Mouse (Mus musculus): ENCODE data around the gene Kif1bp.
"Not testable (repeated sequence)": the region's sequence is repeated elsewhere in the genome, so short reads cannot be mapped to it uniquely, and the experiment has no call there.

Gene Kif1bp

DNA sequence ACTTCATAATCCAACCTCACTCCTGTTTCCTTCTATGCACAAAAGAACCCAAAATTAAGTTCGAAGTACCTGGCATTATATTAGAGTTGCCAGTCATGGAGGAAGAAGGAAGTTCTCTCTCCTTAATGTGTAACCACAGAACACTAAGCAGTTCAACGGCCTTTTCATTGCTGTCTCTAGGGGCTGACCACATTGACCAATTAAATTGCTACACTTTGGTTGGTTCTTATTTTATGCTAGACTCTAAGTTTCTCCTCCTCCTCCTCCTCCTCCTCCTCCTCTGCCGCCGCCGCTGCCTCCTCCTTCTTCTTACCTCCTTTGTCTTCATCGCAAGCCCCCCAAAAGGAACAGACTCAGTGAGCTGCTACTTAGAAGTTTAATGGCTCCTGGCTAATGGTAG is 66.7 kb downstream of the Kif1bp start:
- no peak for DNase-seq (ENCODE audit: low read depth, low spot score)

DNA sequence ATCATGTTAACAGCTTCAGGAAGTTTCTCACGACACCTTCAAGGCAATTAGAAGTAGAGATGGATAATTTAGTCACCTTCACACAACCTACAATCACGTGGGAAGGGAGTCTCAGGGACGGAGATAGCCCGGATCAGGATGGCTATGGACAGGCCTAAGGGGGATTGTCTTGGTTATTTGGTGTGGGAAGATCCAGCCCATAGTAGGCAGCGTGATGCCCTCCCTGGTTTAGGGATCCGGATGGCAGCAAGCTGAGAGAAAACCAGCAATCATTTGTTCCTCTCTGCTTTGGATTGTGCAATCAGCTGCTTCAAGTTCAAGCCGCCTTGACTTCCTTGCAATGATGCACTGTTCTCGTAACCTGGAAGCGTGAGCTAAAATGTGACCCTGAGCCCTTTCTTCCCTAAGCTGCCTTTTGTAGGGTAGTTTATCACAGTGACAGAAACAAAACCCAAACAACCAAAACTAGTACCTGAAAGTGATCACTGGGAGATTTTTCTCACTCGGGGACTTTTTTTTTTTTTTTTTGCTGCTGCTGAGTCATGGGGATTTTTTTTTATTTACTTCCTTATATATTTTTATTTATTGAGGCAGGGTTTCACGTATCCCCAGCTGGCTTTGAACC is 69.1 kb downstream of the Kif1bp start:
- DNase-seq (ENCODE audit: low read depth, low spot score) = no peak

DNA sequence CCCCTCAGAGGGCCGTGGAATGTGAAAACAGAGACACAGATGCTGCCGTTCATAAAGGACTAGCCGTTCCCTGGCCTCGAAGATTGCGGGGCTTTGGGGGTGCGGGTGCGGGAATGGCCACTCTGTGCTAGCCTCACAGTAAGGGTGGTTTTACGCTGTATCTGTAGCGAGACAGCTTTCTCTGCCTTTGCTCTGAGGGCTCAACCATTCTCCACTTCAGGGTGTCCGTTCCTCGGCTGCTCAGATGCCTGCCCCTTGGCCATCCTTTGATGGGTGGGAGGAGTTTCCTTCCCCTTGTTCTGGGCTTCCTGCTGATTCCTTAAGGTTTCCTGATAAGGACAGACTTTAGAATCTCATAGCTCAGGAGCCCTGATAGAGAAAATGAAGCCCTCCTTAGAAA is 69.8 kb downstream of the Kif1bp start:
- no peak for DNase-seq (ENCODE audit: low read depth, low spot score)

DNA sequence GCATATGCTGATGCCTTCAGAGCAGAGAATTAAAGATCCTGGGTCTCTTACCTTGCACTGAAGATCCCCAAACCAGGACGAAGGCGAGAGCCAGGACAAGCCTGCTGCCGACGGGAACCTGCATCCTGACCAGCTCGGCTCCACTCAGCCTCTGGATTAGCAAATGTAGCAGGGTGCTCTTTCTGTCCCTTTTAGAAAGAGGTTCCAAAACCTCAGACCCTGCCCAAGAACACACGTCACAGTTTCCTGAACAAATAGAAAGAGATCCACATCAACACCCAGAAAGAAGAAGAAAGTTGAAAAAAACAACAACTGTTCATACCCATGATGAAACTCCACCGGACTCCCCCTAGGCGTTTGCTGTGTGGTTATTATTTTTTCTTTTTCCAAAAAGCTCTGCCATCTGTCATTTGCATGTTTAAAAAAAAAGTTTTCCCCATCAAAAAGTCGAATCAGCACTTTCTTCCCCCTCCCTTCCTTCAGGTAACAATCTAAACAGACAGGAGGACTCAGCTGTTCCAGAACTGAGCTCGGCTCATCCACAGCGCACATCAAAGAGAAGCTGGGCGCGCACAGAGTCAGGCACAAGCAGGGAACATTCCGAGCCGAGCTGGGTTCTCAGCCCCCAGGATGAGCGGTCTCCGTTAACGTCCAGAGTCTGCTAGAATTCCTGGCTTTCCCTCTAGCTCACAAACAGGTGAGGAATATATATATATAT is 70.5 kb downstream of the Kif1bp start:
- DNase-seq (ENCODE audit: low read depth, low spot score) = no peak

DNA sequence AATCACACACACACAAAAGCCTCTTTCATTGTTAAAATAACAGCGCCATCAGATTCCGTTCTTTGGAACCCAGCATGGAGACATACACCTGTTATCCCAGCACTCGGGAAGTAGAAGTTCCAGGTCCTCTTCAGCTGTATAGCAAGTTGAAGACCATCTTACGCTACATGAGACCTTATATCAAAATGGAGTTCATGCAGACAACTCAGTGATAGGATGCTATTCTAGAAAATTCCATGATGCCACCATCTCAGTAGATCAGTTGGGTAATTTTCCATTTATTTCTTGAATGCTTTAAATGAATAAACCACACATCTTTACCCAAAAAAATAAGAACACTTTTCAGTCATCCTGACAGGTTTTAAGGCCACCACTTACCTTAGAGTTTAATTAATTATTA is 71.2 kb downstream of the Kif1bp start:
- no peak for DNase-seq (ENCODE audit: low read depth, low spot score)

DNA sequence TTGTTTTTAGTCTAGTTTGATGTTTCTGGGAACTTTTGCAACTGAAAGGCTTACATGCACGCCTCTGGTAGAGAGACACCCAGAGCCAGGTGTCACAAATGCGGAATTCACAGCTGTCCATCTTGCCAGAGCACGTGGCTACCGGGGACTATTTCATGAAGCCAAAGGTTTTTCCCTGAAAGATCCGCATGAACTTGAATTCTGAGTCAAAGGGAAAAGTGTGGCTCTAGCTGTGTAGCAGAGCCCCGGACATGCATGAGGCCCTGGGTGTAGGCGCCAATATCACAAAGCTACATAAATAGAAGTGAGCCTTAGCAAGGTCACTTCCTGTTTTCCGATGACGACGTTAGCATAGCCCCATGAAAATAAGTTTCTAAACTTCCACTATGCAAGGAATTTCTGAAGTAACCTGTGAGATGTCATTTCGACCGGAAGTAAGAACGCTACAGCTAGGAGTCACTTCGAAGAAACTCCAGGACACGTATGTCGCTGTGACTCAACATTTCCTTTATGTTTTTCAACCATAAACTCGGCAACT is 72.2 kb downstream of the Kif1bp start:
- DNase-seq (ENCODE audit: low read depth, low spot score) = no peak

DNA sequence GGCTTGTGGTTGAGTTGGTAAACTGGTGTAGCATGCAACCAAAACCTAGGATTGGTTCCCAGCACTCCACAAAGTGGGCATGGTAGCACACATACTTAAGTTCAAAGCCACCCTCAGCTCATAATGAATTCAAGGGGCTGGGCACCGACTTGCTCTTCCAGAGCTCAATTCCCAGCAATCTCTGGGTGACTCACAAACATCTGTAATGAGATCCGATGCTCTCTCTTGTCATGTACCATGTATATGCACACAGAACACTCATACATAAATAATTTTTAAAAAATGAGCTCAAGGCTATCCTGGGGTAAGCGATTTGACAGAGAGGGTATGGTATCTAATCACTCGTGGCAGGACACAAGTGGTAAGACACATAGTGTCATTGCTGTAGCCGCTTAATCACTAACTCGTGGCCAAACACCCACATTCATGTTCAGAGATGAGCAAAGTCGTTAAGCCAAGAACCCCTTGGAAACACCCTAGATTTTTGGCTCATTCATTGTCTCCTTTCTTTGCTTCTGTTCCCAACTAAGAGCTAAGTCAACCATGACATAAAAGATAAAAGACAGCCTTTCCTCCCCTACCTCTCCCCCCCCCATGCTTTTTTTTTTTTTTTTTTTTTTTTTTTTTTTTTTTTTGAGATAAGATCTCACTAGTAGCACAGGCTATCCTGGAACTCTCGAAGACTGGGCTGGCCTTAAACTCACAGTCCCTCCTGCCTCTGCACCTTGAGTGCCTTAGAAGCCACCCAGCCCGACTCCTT is 72.9 kb downstream of the Kif1bp start:
- no peak for DNase-seq (ENCODE audit: low read depth, low spot score)

DNA sequence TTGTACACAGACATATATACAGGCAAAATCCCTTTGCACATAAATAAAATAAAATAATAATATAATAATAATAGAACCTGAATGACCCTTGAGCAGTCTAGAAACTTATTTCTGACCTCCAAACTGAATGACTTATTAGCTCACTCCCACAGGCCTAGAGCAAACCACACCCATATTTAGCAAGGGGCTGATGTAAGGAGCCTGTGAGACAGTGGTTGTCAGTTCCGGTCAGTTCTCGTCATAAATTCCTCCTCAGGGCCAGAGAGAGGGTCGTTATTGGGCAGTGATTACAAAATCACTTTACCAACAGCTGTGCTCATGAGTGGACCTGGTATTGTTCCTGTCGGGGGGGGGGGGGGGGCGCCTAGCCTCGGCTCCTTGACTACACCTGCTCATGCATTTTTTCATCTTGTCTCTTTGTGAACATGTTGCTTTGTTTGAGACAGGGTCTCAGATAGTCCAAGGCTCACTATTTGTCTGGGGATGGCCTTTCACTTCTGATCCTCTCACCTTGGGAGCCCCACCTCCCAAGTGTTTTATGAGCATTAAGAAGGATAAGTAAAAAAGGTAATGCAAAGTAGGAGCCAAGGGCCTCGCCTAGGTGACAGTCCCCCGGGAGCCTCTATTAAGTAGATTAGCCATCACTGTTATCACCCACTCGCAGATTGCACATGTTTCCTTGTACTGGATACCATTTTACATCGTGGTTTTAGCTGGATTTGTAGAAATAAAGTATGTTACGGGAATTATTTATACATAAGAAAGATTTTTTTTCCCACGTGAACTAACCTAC is 74.2 kb downstream of the Kif1bp start:
- DNase-seq (ENCODE audit: low read depth, low spot score) = no peak

DNA sequence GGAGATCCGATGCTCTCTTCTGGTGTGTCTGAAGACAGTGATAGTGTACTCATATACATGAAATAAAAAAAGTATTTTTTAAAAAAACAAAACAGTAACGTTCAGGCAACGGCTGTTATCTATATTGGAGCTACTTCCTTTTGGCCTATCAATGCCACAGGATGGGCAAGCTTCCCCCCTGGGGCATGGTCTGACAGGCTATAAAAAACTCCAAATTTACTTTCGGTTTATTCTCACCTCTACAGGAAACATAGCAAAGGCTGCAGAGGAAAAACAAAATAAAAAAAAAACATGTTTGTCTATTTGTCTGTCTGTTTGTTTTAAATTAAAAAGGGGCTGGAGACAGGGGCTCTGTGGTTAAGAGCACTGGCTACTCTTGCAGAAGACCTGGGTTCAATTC is 74.9 kb downstream of the Kif1bp start:
- DNase-seq (ENCODE audit: low read depth, low spot score) = no peak

DNA sequence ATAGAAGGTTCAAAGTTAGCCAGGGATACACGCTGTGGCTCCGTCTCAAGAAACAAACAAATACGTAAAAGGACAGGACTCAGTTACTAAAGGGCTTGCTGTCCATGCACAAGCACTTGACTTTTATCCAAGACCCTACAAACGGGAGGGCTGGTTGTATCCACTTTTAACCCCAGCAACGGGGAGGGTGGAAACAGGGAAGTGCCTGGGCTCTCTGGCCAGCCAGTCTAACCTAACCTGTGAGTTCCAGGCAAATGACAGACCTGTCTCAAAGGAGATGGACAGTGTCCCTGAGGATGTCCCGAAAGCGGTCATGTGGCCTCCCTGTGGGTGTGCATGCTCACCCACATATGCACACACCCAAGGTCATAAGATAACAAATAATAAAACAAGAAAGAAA is 76.3 kb downstream of the Kif1bp start:
- no peak for DNase-seq (ENCODE audit: low read depth, low spot score)

DNA sequence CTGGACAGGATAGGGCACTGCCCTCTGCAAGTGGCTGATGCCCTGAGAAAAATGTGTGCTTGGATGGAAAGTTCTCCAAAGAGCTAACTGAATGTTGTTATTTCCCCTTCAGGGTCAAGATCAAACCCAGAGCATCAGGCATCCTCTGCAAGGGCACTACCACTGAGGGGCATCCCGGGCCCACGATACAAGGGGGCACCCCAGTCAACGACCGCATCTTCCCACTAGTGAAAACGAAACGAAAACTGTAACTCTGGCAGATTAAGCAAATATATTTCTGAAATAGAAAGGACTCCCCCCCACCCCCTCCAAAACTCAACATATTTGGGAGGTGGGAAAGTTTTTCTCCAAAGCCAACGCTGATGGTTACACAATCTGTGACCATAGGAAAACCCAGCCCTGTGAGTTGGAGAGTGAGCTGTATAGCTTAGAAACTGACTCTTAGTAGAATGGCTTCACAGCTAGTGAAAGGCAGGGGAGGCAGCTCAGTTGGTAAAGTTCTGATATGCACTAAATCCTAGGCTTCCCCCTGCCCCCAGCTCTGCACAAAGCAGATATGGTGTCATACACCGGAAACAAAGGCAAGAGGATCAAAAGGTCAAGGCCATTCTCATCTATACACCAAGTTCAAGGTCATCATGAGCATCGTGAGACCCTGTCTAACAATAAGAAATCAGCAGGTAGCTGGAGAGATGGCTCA is 77.2 kb downstream of the Kif1bp start:
- DNase-seq (ENCODE audit: low read depth, low spot score) = no peak

DNA sequence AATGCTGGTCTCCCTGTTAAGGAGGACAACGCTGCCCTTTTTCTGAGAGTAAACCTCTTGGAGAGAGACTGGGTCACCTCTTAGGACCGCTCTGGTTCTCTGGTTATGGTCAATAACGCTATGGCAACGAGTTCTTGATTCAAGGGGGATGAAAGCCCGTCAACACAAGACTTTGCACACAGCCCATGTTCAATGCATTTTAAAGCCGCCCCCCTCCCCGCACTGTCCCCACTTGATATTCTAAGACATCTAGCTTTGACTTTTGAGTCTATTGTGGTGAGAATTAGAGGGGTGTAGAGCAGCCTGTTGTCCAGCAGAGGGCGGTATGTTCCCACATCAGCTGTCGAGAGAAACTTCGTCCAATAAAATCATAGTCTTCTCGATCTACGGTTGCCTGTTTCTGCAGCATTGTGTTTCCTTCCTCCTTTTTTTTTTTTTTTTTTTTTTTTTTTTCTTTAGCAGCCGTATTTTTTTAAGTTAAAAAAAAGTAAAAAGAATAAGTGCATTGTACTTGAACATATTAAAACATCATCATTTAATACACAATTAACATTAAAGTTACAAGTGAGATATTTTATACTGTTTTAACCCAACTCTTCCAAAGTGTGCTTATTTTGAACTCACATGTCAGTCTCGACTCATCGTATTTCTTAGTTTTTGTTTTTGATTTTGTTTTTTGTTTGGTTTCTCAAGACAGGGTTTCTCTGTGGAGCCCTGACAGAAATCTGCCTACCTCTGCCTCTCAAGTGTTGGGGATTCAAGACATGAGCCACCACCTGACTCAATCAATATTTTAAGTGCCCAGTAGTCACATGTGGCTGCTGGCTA is 78.0 kb downstream of the Kif1bp start:
- peak; percentile 49 for DNase-seq (ENCODE audit: low read depth, low spot score)

DNA sequence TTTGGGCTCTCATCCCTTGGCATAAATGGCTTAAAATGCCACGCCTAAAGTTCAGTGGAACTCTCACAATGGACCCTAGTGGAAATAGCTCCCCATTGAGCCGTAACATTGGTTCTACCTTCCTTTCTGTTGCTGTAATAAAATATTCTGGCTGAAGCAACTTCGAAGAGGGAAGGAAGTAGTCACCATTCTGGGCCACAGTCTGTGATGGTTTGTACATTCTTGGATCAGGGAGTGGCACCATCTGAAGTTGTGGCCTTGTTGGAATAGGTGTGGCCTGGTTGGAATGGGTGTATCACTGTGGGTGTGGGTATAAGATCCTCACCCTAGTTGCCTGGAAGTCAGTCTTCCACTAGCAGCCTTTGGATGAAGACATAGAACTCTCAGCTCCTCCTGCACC is 86.6 kb downstream of the Kif1bp start:
- DNase-seq (ENCODE audit: low read depth, low spot score) = not testable (repeated sequence)

All from brain, embryonic 18.5 days (tissue).